Mouse (Mus musculus): Measurements from ENCODE around the gene Ss18l2.

DNA sequence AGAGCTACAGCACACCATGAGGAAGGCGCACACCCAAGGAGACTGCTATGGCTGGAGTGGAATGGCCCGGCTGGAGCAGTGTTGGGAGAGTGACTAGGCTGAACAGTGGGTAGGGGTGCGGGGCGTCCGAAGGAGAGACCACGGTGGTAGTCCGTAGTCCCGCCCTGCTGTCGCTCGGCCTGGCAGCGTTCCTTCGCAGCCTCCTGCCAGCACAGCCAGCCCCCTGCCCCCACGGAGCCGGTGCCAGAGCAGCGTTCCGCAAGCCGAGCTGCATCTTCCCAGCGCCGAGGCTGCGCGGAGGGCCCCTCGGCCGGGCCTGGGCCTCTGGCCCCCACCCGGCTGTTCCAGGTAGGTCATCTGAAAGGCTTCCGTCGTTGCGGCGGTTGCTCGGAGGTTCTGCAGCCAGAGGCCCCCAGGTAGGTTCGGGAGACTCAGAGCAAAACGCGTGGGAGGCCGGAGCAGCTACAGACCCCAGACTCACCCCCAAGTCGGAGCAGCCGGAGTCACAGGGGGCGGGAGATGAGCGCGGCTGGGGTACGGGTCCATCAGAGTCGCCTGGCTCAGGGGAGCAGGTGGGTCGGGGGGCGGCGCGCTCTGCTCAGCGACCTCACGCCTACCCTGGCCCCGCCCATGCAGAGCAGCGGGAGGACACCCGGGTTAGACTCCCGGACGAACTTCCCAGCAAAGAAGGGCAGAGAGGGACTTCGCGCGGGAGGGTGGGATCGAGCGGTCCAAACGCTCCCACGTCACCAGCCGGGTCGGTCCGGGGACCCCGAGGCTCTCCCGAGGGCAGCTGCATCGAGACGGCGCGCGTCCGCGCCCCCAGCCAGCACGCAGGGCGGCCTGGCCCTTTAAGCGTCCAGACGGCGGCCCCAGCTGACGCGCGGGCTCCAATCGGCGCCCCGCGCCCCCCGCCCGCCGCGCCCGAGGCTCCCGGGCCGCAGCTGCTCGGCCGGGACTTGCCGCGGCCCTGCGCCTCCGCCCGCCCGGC lies 49.3 kb downstream of the Ss18l2 start, which contains the start of gene Zfp651:
- no peak for TF ChIP-seq CTCF (conservative IDR thresholded peaks at IDR 0.05 in 1 of 2, IDR thresholded peaks at IDR 0.05 in 1 of 2; ENCODE audit: low read depth in 2 of 2, low read length in 2 of 2)
- TF ChIP-seq ELF1 (IDR thresholded peaks at IDR 0.05; ENCODE audit: low read depth, low read length) = no peak
- no peak for TF ChIP-seq MAX (IDR thresholded peaks at IDR 0.05; ENCODE audit: low read length)

All from CH12.LX (cell line).